Mouse (Mus musculus): Measurements from ENCODE around the gene Srf. TPM values are rescaled to one million over a fixed set of nuclear protein-coding genes. Genes with fewer than 3 reads are reported as not detected.
"Not testable (repeated sequence)": the region's sequence is repeated elsewhere in the genome, so short reads cannot be mapped to it uniquely, and the experiment has no call there.

Gene Srf
- polyA plus RNA-seq, 1 experiment from 2014 or later = 6.0 TPM

GRCm38 (mm10) chr17:46574535-46574934 is 18.6 kb upstream of the Srf start:
- no peak overlapping the region for H3K4me3 ChIP-seq (ENCODE audit: low read depth, low read length)
- no peaks in the 10 kb centered on the region for H3K4me1 ChIP-seq (ENCODE audit: control insufficient read depth, insufficient read depth, low read length)
- H3K4me2 ChIP-seq = no peak overlapping the region
- no peak overlapping the region for H3K27ac ChIP-seq (ENCODE audit: low read depth, low read length)
- H3K9me3 ChIP-seq (ENCODE audit: control insufficient read depth, low read length) = no peaks in the 10 kb centered on the region
- 93% methylated on average over 7 of the region's 7 CpGs for WGBS
- DNase-seq (ENCODE audit: low spot score, missing footprints) (no peak), ATAC-seq (ENCODE audit: low FRiP score) (no peak)
- no peak overlapping the region for H3K9ac ChIP-seq (ENCODE audit: low read length)
- H3K27me3 ChIP-seq (ENCODE audit: control insufficient read depth, insufficient read depth, low read length) = no peaks in the 10 kb centered on the region
- peaks cover 20% of the 10 kb centered on the region for H3K36me3 ChIP-seq (ENCODE audit: control insufficient read depth, insufficient read depth, low read length)

GRCm38 (mm10) chr17:46571005-46571404 is 15.0 kb upstream of the Srf start:
- Histone ChIP-seq H3K27ac (ENCODE audit: low read depth, low read length) (no peak overlapping the region), H3K27me3 (ENCODE audit: control insufficient read depth, insufficient read depth, low read length) (no peaks in the 10 kb centered on the region), H3K4me1 (ENCODE audit: control insufficient read depth, insufficient read depth, low read length) (no peaks in the 10 kb centered on the region), H3K4me2 (no peak overlapping the region), H3K9ac (ENCODE audit: low read length) (no peak overlapping the region), H3K4me3 (ENCODE audit: low read depth, low read length) (no peak overlapping the region), H3K9me3 (ENCODE audit: control insufficient read depth, low read length) (no peaks in the 10 kb centered on the region), H3K36me3 (ENCODE audit: control insufficient read depth, insufficient read depth, low read length) (peaks cover 9% of the 10 kb centered on the region)
- no peak for ATAC-seq (ENCODE audit: low FRiP score)
- DNase-seq (ENCODE audit: low spot score, missing footprints) = no peak
- WGBS = 92% methylated on average over 11 of the region's 11 CpGs

- Histone ChIP-seq H3K4me2 (no peak overlapping the region), H3K27me3 (ENCODE audit: control insufficient read depth, insufficient read depth, low read length) (no peaks in the 10 kb centered on the region), H3K36me3 (ENCODE audit: control insufficient read depth, insufficient read depth, low read length) (no peaks in the 10 kb centered on the region), H3K9ac (ENCODE audit: low read length) (no peak overlapping the region), H3K4me1 (ENCODE audit: control insufficient read depth, insufficient read depth, low read length) (peaks cover 7% of the 10 kb centered on the region), H3K9me3 (ENCODE audit: control insufficient read depth, low read length) (no peaks in the 10 kb centered on the region), H3K4me3 (ENCODE audit: low read depth, low read length) (no peak overlapping the region), H3K27ac (ENCODE audit: low read depth, low read length) (no peak overlapping the region)
- ATAC-seq (ENCODE audit: low FRiP score) (no peak), DNase-seq (ENCODE audit: low spot score, missing footprints) (no peak)
- WGBS = 94% methylated on average over 6 of the region's 6 CpGs
Measured at GRCm38 (mm10) chr17:46559146-46559545, 3.2 kb upstream of the Srf start.

GRCm38 (mm10) chr17:46558151-46558550 is 2.2 kb upstream of the Srf start:
- Histone ChIP-seq H3K27ac (ENCODE audit: low read depth, low read length) (no peak overlapping the region), H3K4me1 (ENCODE audit: control insufficient read depth, insufficient read depth, low read length) (peaks cover 17% of the 10 kb centered on the region), H3K36me3 (ENCODE audit: control insufficient read depth, insufficient read depth, low read length) (no peaks in the 10 kb centered on the region), H3K4me2 (no peak overlapping the region), H3K4me3 (ENCODE audit: low read depth, low read length) (no peak overlapping the region), H3K27me3 (ENCODE audit: control insufficient read depth, insufficient read depth, low read length) (no peaks in the 10 kb centered on the region), H3K9ac (ENCODE audit: low read length) (no peak overlapping the region), H3K9me3 (ENCODE audit: control insufficient read depth, low read length) (no peaks in the 10 kb centered on the region)
- WGBS = 90% methylated on average over 5 of the region's 5 CpGs
- no peak for DNase-seq (ENCODE audit: low spot score, missing footprints)
- ATAC-seq (ENCODE audit: low FRiP score) = no peak

GRCm38 (mm10) chr17:46557321-46557720 is 1.3 kb upstream of the Srf start:
- H3K27me3 ChIP-seq (ENCODE audit: control insufficient read depth, insufficient read depth, low read length); H3K9ac ChIP-seq (ENCODE audit: low read length); DNase-seq (ENCODE audit: low spot score, missing footprints); H3K4me2 ChIP-seq; H3K27ac ChIP-seq (ENCODE audit: low read depth, low read length); H3K36me3 ChIP-seq (ENCODE audit: control insufficient read depth, insufficient read depth, low read length); ATAC-seq (ENCODE audit: low FRiP score); H3K4me3 ChIP-seq (ENCODE audit: low read depth, low read length); H3K9me3 ChIP-seq (ENCODE audit: control insufficient read depth, low read length): not testable (repeated sequence)
- H3K4me1 ChIP-seq (ENCODE audit: control insufficient read depth, insufficient read depth, low read length) = peaks cover 24% of the 10 kb centered on the region

- no peaks in the 10 kb centered on the region for H3K27me3 ChIP-seq (ENCODE audit: control insufficient read depth, insufficient read depth, low read length)
- H3K4me3 ChIP-seq (ENCODE audit: low read depth, low read length) = peak overlapping the region; percentile 98
- WGBS = 0% methylated on average over 11 of the region's 11 CpGs
- peak overlapping the region; percentile 68 for H3K4me2 ChIP-seq
- DNase-seq (ENCODE audit: low spot score, missing footprints) (no peak), ATAC-seq (ENCODE audit: low FRiP score) (peak; percentile 25)
- H3K9me3 ChIP-seq (ENCODE audit: control insufficient read depth, low read length) = no peaks in the 10 kb centered on the region
- H3K27ac ChIP-seq (ENCODE audit: low read depth, low read length) = peak overlapping the region; percentile 40
- H3K9ac ChIP-seq (ENCODE audit: low read length) = peak overlapping the region; percentile 44
- H3K36me3 ChIP-seq (ENCODE audit: control insufficient read depth, insufficient read depth, low read length) = peaks cover 1% of the 10 kb centered on the region; the same call in 1 of the 2 replicates
- H3K4me1 ChIP-seq (ENCODE audit: control insufficient read depth, insufficient read depth, low read length) = peaks cover 26% of the 10 kb centered on the region
Measured at GRCm38 (mm10) chr17:46556584-46556945, 590 bp upstream of the Srf start.

GRCm38 (mm10) chr17:46554977-46555672 is 850 bp downstream of the Srf start:
- peak; percentile 94 for DNase-seq (ENCODE audit: low spot score, missing footprints)
- Histone ChIP-seq H3K4me1 (ENCODE audit: control insufficient read depth, insufficient read depth, low read length) (peaks cover 26% of the 10 kb centered on the region), H3K4me2 (peak overlapping the region; percentile 91), H3K36me3 (ENCODE audit: control insufficient read depth, insufficient read depth, low read length) (peaks cover 12% of the 10 kb centered on the region), H3K9me3 (ENCODE audit: control insufficient read depth, low read length) (no peaks in the 10 kb centered on the region), H3K27ac (ENCODE audit: low read depth, low read length) (peak overlapping the region; percentile 74), H3K4me3 (ENCODE audit: low read depth, low read length) (peak overlapping the region; percentile 98), H3K27me3 (ENCODE audit: control insufficient read depth, insufficient read depth, low read length) (no peaks in the 10 kb centered on the region), H3K9ac (ENCODE audit: low read length) (peak overlapping the region; percentile 96)
- under 1% methylated on average over 73 of the region's 75 CpGs for WGBS
- ATAC-seq (ENCODE audit: low FRiP score) = peak; percentile 5

GRCm38 (mm10) chr17:46554646-46554976 is 1.4 kb downstream of the Srf start:
- no peak for ATAC-seq (ENCODE audit: low FRiP score)
- peaks cover 26% of the 10 kb centered on the region for H3K4me1 ChIP-seq (ENCODE audit: control insufficient read depth, insufficient read depth, low read length)
- WGBS = 3% methylated on average over 11 of the region's 11 CpGs

GRCm38 (mm10) chr17:46553926-46554325 is 2.0 kb downstream of the Srf start:
- no peaks in the 10 kb centered on the region for H3K9me3 ChIP-seq (ENCODE audit: control insufficient read depth, low read length)
- no peak for DNase-seq (ENCODE audit: low spot score, missing footprints)
- peaks cover 19% of the 10 kb centered on the region for H3K36me3 ChIP-seq (ENCODE audit: control insufficient read depth, insufficient read depth, low read length)
- 75% methylated on average over 3 of the region's 3 CpGs for WGBS
- H3K9ac ChIP-seq (ENCODE audit: low read length) = peak overlapping the region; percentile 96
- no peaks in the 10 kb centered on the region for H3K27me3 ChIP-seq (ENCODE audit: control insufficient read depth, insufficient read depth, low read length)
- H3K4me2 ChIP-seq = peak overlapping the region; percentile 91
- no peak overlapping the region for H3K27ac ChIP-seq (ENCODE audit: low read depth, low read length)
- ATAC-seq (ENCODE audit: low FRiP score) = no peak
- peak overlapping the region; percentile 98 for H3K4me3 ChIP-seq (ENCODE audit: low read depth, low read length)
- peaks cover 26% of the 10 kb centered on the region for H3K4me1 ChIP-seq (ENCODE audit: control insufficient read depth, insufficient read depth, low read length)

More at GRCm38 (mm10) chr17:46554646-46554976, 1.4 kb downstream of the Srf start:
- H3K4me2 ChIP-seq = peak overlapping the region; percentile 91
- DNase-seq (ENCODE audit: low spot score, missing footprints) = peak; percentile 94
- H3K9me3 ChIP-seq (ENCODE audit: control insufficient read depth, low read length) = no peaks in the 10 kb centered on the region
- no peak overlapping the region for H3K27ac ChIP-seq (ENCODE audit: low read depth, low read length)
- peak overlapping the region; percentile 96 for H3K9ac ChIP-seq (ENCODE audit: low read length)
- H3K36me3 ChIP-seq (ENCODE audit: control insufficient read depth, insufficient read depth, low read length) = peaks cover 15% of the 10 kb centered on the region
- H3K4me3 ChIP-seq (ENCODE audit: low read depth, low read length) = peak overlapping the region; percentile 98
- no peaks in the 10 kb centered on the region for H3K27me3 ChIP-seq (ENCODE audit: control insufficient read depth, insufficient read depth, low read length)

Data from midbrain, embryonic 11.5 days (tissue).